Mouse (Mus musculus) embryonic fibroblast, embryonic 13.5 days (primary cell): ENCODE data around the gene Dlg2.

Experiments used
- CTCF ChIP-seq: IDR thresholded peaks from 2 replicates; pipeline ENCODE4 v1.5.1; 2011; ENCODE audit warnings: mild to moderate bottlenecking, control low read depth, low read length, moderate library complexity, borderline replicate concordance; ENCODE audit not compliant: insufficient read depth
- POLR2A ChIP-seq: IDR thresholded peaks from 2 replicates; pipeline ENCODE4 v1.6.1; 2011; ENCODE audit warnings: low read depth, mild to moderate bottlenecking, control low read depth, low read length, moderate library complexity

- TF ChIP-seq CTCF (no peak), POLR2A (no peak)
Measured at GRCm38 (mm10) chr7:91089211-91089930, 612.9 kb downstream of the Dlg2 start.
